Mouse (Mus musculus): ENCODE measurements around the gene Fbxo28.

Gene Fbxo28

DNA sequence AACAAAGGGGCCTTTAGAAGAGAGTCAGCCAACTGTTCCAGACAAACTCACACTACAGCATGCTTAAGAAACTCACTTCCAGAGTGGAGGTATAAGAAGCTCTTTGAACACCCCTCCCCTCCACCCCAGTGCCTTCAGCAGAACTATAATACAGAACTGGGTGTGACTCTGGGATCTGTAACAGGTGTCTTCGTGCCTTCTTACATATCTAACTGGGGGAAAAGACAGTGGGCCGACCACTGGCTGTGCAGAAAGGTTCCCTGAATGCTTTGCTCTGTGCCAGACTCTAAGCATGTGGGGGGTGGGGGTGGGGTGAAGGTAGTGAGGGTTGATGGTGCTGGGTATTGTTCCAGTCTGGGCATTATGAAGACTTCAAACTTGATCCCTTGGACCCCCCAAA lies 52.8 kb downstream of the Fbxo28 start:
- DNase-seq (ENCODE audit: low spot score in 2 of 2), result no peak

DNA sequence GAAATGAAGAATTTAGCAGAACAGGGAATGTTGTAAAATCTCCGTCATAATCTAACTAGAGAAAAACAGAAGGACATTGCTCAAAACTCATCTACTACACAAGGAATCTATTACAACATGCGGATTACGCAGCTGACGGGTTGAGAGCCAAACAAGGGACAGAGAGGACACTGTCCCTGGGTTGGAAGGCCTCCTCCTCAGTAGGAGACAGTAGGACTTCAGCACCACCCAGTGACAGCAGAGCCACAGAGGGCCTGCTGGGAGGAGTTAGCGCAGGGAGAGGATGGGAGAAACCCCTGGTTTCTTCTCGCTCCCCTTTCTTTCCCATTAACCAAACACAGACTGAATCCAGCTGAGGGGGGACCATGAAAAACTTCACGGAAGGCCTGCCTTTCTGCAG lies 53.6 kb downstream of the Fbxo28 start:
- no peak for DNase-seq (ENCODE audit: low spot score in 2 of 2)

DNA sequence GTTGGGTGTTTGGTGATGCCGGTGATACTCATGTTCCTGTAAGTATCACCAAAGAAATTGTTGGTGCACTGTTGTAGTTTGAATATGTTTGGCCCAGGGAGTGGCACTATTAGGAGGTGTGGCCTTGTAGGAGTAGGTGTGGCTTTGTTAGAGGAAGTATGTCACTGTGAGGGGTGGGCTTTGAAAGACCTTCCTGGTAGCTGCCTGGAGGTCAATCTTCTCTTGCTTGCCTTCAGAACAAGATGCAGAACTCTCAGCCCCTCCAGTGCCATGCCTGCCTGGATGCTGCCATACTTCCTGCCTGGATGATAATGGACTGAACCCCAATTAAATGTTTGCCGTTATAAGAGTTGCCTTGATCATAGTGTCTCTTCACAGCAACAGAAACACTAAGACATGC lies 56.6 kb downstream of the Fbxo28 start:
- DNase-seq (ENCODE audit: low spot score in 2 of 2), result no peak

DNA sequence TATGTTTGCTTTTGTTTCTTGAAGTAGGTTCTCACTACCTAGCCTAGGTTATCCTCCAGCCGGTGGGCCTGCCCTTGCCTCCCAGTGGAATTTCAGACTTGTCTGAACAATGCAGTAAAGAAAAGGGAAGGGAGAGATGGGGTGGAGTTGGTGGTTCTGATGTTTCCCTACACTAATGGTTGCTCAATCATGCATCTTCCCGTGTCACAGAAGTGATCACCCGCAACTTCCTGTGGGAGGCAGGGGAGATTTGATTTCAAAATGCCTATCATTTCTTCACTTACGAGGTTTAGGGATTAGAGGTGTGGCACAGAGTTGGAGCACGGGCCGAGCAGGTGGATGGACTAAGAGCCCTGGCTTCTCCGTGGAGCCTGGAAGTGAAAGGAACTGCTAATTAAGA lies 58.2 kb downstream of the Fbxo28 start:
- no peak for DNase-seq (ENCODE audit: low spot score in 2 of 2)

DNA sequence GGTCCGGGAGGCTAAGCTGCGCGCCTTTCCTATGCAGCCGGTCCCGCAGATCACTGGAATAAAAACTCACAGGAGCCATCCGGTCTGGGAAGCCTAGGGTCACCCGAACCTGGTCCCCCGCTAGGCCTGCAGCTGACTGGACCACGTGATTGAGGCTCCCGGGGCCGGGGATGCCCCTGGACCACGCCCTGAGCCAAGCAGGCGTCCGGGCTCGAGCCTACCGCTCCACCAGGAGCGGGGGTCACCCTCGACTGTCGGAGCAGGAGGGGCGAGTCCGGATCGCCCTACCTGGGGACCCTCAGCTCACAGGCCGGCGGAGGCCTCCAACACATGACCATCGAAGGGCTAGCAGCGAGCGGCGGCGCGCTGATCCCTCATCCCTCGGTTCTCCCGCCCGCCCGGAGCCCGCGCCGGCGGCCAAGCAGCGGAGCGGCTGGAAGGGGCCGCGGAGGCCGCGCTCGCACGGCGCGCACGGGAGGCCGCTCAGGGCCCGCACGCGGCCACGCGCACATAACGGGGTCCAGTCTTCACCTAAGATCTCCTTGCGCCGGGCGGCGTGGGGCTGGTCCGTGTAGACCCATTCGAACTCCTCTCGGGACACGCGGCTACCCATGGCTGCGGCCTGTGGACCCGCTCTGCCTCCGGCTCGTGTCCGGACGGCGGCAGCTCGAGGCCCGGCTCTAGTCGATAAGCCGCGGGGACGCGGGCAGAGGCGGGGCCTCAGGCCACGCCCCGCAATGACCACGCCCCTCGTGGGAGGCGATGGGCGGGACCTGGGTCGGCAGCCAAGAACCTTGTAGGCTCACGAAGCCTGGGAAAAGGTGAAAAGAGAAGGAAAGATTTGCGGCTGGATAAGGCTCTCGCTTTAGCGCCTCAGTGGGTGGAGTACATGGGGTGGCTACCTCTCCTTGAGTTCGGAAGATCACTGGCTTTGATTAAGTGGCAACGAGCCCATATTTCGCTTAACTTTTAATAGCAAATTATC lies 59.0 kb downstream of the Fbxo28 start, which contains the start of gene Degs1:
Degs1 (minus strand) TSS at position 714 of the 985 bp plus-strand sequence.
- peak; percentile 85 to 93 for DNase-seq (ENCODE audit: low spot score in 2 of 2)

DNA sequence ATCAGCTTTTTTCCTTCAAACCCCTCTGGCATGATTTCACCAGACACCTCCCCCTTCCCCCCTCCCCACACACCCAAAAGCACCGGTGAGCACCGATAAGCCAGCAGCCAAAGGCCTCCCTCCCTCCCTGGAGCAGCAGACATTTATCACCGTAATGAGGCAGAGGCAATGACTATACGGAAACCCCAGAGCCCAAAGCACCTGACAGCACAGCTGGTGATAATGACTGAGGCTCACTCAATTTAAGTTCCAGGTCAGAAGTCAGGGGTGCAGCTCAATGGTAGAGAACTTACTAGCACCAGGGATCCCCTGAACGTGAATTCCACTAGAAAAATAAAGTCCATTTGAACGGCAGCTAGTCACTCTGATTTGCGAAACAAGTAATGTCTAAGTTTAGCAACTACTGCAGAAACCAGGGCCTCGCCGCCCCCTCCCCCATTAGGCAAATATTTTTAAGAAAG lies 60.1 kb downstream of the Fbxo28 start:
- peak; percentile 44 to 45 for DNase-seq (ENCODE audit: low spot score in 2 of 2)

DNA sequence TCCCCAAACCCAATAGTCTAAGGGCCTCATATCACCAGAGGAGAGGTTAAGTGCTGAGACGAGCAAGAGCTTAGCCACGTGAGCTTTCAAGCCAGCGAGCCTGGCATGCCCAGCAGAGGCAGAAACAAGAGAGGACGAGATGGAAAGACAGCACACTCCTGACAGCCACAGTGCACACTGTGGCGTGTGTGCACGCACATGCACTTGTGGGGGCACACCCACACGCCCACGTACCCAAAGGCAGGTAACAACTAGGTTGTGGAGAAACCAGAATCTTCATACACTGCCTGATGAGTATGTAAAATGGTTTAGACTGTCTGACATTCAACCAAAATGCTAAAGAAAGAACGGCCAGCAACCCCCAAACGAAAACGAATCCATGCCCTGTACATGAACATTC lies 60.9 kb downstream of the Fbxo28 start:
- DNase-seq (ENCODE audit: low spot score in 2 of 2), result no peak

DNA sequence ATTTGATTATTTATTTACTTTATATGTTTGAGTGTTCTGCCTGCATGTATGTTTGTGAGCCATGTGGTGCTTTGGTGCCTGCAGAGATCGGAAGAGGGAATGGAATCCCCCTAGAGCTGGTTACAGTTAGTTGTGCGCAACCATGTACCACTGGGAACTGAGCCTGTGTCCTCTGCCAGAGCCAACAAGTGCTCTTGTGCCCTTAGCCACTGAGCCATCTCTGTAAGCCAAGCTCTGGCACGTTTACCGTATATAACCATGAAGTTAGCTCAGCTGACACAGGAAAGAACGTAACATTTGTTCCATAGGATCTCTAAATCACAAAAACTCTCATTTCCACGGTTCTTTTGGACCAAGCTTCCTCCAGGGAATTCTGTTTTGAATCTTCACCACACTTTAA lies 61.4 kb downstream of the Fbxo28 start:
- no peak for DNase-seq (ENCODE audit: low spot score in 2 of 2)

DNA sequence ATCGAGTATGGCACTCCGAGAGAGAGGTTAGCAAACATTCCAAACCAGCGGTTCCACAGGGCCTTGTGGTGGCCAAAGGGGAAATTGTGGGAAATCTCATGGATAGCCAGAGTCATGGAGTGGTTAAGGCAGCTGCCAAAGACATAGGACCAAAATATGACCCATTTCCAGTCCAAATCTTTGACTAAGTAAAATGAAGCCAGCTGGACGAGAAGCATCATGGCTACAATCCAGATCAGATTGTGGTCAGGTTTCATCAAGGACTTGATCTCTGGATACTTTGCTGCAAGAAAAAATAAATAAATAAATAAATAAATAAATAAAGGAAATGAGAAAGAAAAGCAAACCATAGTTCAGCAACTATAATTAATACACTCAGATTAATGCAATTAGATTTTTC lies 62.0 kb downstream of the Fbxo28 start:
- DNase-seq (ENCODE audit: low spot score in 2 of 2), result no peak

DNA sequence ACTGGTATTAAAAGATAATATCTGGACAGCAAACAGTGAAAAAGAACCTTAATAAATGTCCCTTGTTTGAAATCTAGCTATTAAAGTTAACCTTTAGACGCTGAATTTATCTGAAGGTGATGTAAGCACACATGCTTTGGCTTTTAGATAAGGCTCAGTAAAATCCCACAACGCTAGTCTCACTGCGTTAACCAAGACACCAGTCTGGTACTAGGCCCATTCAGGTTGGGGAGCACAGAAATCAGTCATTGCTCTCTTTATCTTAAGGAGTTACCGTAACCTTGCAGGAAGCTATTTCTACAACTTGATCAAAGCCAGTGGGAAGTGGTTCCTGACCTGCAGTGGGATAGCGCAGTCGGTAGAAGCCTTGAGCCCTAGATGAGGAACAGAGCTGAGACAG lies 66.3 kb downstream of the Fbxo28 start:
- no peak for DNase-seq (ENCODE audit: low spot score in 2 of 2)

DNA sequence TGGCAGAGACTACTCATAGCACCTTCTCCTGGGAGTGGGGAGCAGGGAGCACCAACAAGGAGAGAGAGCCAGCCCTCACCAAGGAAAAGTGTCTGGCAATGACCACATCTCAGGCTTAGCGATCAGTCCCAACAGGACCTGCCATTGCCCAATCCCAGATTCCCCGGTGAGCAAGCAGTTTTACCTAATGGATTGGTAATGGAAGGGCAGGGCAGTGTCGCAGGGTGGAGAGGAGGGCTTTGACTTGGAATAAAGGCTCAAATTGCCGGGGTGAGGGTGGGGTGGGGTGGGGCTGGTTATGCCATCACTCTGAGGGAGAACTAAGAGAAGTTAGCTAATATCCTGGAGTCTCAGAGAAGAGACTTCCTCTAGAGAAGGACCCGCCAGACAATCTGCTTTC lies 69.8 kb downstream of the Fbxo28 start:
- DNase-seq (ENCODE audit: low spot score in 2 of 2), result no peak

DNA sequence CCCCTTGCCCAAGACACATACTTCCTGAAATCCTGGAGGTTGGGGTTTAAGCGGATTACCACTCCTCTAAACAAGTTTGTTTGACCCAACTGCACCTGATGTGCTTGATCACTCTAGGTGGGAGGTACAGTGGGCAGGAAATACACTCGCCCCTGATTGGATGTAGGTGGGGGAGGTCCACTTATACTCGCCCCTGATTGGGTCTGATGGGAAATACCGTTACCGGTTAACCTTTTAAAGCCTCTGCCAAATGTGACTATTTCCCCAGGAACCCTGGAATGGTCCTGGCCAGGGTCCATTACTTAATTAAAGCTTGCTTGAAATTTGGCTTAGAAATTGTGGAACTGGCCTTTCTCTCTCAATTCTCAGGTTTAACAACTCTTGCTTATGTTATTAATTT lies 70.3 kb downstream of the Fbxo28 start:
- DNase-seq (ENCODE audit: low spot score in 2 of 2), result no peak

DNA sequence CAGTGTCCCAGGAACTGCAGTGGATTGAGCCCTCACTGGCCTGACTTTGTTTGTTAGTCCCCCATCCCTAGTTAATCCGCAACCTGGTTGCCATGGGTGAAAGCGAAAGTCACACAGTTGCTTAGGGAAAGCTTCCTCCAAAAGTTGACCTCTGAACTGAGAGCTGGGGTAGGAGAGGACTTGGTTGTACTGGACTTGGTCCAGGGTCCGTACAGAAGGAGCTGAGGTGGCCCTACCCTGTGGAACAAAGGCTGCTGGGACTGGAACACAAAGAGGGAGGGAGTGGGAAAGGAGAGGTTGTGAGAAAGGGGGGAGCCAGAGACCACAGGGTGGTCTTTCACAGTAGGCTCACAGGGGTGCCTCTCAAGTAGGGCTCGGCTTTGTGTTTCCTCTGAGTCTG lies 73.1 kb downstream of the Fbxo28 start:
- DNase-seq (ENCODE audit: low spot score in 2 of 2), result no peak

DNA sequence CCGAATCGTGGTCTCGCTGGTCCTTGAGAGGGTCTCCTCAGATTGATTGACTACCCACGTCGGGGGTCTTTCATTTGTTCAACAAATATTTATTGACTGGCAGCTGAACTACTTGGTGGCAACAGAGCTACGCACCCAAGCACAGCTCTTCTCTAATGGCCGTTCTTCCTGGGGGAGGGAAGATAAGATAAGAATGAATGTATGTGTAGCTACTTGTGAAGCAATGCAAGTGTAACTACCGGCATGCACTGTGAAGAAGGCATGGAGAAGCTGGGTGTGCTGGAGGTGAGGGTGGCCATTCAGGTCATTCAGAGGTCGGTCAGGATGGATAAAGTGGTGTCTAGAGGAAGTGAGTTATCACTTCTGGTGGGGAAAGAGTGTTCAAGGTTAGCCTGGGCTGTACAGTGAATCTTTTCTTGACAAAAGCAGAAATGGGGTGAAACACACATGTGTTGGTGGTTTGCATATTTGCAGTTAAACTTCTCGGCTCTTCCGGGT lies 75.4 kb downstream of the Fbxo28 start:
- no peak for DNase-seq (ENCODE audit: low spot score in 2 of 2)
